Mouse (Mus musculus) hindbrain, embryonic 16.5 days (tissue): ENCODE measurements around the gene Lrg1. TPM values are rescaled to one million over a fixed set of nuclear protein-coding genes. Genes with fewer than 3 reads are reported as not detected.
"Not testable (repeated sequence)": the region's sequence is repeated elsewhere in the genome, so short reads cannot be mapped to it uniquely, and the experiment has no call there.

Experiments
- ATAC-seq: fragments of 200-750 bp; cut with Nextera tagmentation; 2 replicates; pipeline ENCODE4 v1.8.0; 2017; ENCODE audit warnings: moderate TSS enrichment, moderate library complexity
- H3K27ac ChIP-seq: fragments of 300-500 bp; sonication (generic); 2 replicates; pipeline ENCODE4 v1.5.1; 2014; ENCODE audit warnings: low read depth, mild to moderate bottlenecking, control low read depth, low read length, moderate library complexity
- H3K27me3 ChIP-seq: fragments of 300-500 bp; sonication (generic); replicated peaks from 2 replicates; pipeline ENCODE4 v1.6.1; 2014; ENCODE audit warnings: low read length; ENCODE audit not compliant: control insufficient read depth, insufficient read depth
- H3K36me3 ChIP-seq: fragments of 300-500 bp; sonication (generic); 2 replicates; pipeline ENCODE4 v1.6.1; 2014; ENCODE audit warnings: mild to moderate bottlenecking, low read length, moderate library complexity, mixed read lengths; ENCODE audit not compliant: control insufficient read depth, insufficient read depth
- H3K4me1 ChIP-seq: fragments of 300-500 bp; sonication (generic); 2 replicates; pipeline ENCODE4 v1.6.1; 2014; ENCODE audit warnings: low read depth, low read length; ENCODE audit not compliant: control insufficient read depth, insufficient read depth
- H3K4me2 ChIP-seq: fragments of 300-500 bp; sonication (generic); 2 replicates; pipeline ENCODE4 v1.6.1; 2014; ENCODE audit warnings: mild to moderate bottlenecking, low read length, control low read depth, moderate library complexity
- H3K4me3 ChIP-seq: fragments of 300-500 bp; sonication (generic); 2 replicates; pipeline ENCODE4 v1.5.1; 2014; ENCODE audit warnings: mild to moderate bottlenecking, low read length, control low read depth, moderate library complexity
- H3K9ac ChIP-seq: fragments of 300-500 bp; sonication (generic); 2 replicates; pipeline ENCODE4 v1.6.1; 2014; ENCODE audit warnings: low read depth, mild to moderate bottlenecking, control low read depth, low read length, moderate library complexity
- H3K9me3 ChIP-seq: fragments of 300-500 bp; sonication (generic); 2 replicates; pipeline ENCODE4 v1.6.1; 2014; ENCODE audit warnings: mild to moderate bottlenecking, low read length, moderate library complexity; ENCODE audit not compliant: control insufficient read depth
- WGBS: fragments of 180-500 bp; shearing (Covaris S2); extraction: QIAGEN DNeasy Blood & Tissue Kit; methylation state at CpG from one replicate; pipeline ENCODE4 v1.1.7; 2014; 5-methylcytosine and 5-hydroxymethylcytosine counted together
- polyA plus RNA-seq: library from polyadenylated mRNA; unstranded; fragments of >200 nt; fragmentation: Nextera tagmentation; extraction: Ambion mirVana; gene quantifications from 2 replicates; pipeline ENCODE4 v1.2.1, GENCODE M21; 2015

Gene Lrg1
- polyA plus RNA-seq, 1 experiment from 2014 or later: 0.68 TPM

DNA sequence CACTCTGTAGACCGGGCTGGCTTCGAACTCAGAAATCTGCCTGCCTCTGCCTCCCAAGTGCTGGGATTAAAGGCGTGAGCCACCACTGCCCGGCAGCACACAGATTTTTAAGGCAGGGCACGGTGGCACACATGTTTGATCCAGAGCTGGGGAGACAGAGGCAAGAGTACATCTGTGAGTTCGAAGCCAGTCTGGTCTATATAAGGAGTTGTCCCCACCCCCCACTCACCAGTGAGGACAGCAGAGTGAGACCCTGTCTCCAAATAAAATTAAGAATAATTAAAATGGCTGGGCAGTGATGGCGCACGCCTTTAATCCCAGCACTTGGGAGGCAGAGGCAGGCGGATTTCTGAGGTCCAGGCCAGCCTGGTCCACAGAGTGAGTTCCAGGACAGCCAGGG is 43.4 kb downstream of the Lrg1 start:
- H3K4me3 ChIP-seq: peak overlapping the region; percentile 91; the same call in 1 of the 2 replicates
- H3K9ac ChIP-seq, ATAC-seq, H3K27me3 ChIP-seq, H3K27ac ChIP-seq, H3K9me3 ChIP-seq, H3K36me3 ChIP-seq: not testable (repeated sequence)
- peak overlapping the region; percentile 42 for H3K4me2 ChIP-seq
- H3K4me1 ChIP-seq: peaks cover 33% of the 10 kb centered on the region
- WGBS: 60% methylated on average over 9 of the region's 9 CpGs

DNA sequence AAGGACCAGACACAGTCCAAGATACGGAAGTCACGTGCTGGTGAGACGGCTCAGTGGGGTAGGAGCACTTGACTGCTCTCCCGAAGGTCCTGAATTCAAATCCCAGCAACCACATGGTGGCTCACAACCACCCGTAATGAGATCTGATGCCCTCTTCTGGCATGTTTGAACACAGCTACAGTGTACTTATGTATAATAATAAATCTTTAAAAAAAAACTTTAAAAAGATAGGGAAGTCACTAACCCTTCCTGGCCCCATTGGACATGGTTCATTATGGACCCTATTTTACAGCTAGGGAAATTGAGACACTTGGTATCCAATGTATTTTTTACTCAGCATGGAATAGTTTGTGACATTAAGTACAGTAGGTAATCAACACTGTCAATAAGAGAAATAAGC is 44.3 kb downstream of the Lrg1 start:
- Histone ChIP-seq H3K4me2 (no peak overlapping the region), H3K27me3 (no peaks in the 10 kb centered on the region), H3K4me3 (no peak overlapping the region), H3K27ac (no peak overlapping the region), H3K4me1 (peaks cover 33% of the 10 kb centered on the region), H3K36me3 (peaks cover 5% of the 10 kb centered on the region; the same call in 1 of the 2 replicates), H3K9me3 (no peaks in the 10 kb centered on the region), H3K9ac (no peak overlapping the region)
- 88% methylated on average over 5 of the region's 5 CpGs for WGBS
- ATAC-seq: no peak

DNA sequence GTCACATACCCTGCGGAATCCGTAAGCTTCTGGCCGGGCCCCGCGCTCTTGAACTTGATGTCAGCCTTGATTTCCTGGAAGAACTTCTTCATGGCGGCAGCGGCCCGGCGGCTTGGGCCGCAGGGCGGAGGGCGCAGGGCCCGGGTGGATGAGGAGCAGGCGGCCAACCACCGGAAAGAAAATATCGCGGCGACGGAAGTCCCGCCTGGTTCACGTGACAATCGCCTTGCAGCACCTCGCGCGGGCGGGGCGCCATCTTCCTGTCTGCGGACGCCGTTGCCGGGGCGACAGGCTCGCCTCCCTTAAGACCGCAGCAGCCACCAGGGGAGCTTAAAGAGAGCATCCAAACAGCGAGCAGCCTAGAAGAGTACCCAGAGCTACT is 47.0 kb downstream of the Lrg1 start, which contains the start of gene Ubxn6:
Ubxn6 (minus strand) TSS at position 202 of the 382 bp plus-strand sequence.
- Histone ChIP-seq H3K27me3 (no peaks in the 10 kb centered on the region), H3K36me3 (peaks cover 29% of the 10 kb centered on the region), H3K4me3 (peak within 1 kb of the TSS; percentile 84), H3K9me3 (no peaks in the 10 kb centered on the region), H3K4me1 (peaks cover 12% of the 10 kb centered on the region), H3K27ac (peak within 1 kb of the TSS; percentile 91), H3K9ac (peak within 1 kb of the TSS; percentile 84), H3K4me2 (peak within 1 kb of the TSS; percentile 59)
- under 1% methylated on average over 35 of the region's 35 CpGs for WGBS
- ATAC-seq: peak; percentile 62

DNA sequence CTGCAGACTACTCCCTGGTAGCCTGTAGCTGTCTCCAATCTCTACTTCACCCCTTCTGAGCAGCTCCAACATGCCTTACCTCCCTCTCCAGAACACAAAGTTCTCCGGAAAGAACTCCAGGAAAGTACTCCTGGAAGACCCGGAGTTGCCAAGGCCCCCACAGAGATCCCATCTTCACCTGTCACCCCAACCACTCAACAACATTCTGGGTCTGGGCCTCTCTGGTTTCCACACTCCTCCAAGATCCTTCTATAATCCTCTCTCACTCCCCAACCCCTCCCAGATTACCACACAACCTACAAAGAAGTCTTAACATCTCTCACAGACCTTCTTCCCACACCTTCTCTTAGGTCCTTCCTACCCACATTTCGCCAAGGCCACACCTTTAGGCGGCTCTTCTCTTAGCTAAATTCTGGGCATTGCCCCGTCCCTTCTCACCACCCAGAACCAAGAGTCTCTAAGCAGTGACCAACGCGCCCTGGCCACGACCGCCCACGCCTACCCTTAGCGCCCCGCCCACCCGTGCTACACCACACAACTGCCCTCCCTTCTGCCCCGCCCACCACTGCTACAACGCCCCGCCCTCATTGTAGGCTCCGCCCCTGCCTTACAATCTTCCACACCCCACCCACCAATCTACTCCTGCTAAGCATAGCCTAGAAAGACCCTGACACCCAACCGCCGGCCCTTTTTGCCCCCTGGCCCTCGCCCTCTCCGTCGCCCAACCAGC is 47.5 kb downstream of the Lrg1 start:
- Histone ChIP-seq H3K9ac (peak overlapping the region; percentile 84), H3K27ac (peak overlapping the region; percentile 91), H3K4me2 (peak overlapping the region; percentile 59), H3K27me3 (no peaks in the 10 kb centered on the region), H3K36me3 (peaks cover 34% of the 10 kb centered on the region), H3K4me1 (peaks cover 12% of the 10 kb centered on the region), H3K9me3 (no peaks in the 10 kb centered on the region), H3K4me3 (peak overlapping the region; percentile 84)
- 7% methylated on average over 22 of the region's 22 CpGs for WGBS
- ATAC-seq: peak; percentile 5

DNA sequence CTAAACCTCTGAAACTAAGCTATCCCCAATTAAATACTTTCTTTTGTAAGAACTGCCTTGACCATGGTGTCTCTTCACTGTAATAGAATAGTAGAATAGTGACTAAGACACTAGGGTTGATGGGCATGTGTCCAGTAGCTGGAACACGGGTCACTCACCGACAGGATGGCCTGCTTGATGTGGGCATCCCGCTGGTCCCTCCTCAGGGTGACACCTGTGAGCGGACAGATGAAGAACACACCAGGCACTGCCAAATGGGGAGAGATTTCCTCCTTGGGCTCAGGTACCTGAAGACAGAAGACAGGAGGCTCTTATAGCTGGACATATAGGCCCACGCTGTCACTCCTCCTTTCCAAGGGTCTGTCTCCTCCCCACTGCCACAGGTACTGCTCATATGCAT is 49.6 kb downstream of the Lrg1 start:
- no peak for ATAC-seq
- Histone ChIP-seq H3K9me3 (no peaks in the 10 kb centered on the region), H3K9ac (no peak overlapping the region), H3K36me3 (peaks cover 54% of the 10 kb centered on the region), H3K4me1 (peaks cover 12% of the 10 kb centered on the region), H3K27me3 (no peaks in the 10 kb centered on the region), H3K27ac (no peak overlapping the region), H3K4me3 (no peak overlapping the region), H3K4me2 (no peak overlapping the region)
- WGBS: 93% methylated on average over 5 of the region's 5 CpGs

DNA sequence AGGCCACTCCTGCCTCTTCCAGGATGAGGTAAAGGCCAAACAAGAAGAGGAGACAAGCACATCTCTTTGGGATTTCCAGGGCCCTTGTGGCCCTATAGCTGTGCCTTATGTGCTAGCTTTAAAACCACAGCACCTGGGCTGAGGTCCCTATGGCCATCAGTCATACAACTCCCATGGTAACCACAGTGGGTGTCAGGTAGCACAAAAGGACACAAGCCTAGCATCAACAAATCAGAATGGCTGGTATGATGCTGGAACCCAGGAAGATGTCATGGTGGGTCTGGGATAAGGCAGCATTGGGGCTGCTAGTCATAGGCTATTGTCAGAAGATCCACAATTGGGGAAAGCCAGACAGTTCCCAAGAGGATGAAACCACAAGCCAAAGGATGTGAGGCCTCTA is 50.7 kb downstream of the Lrg1 start:
- Histone ChIP-seq H3K27ac (no peak overlapping the region), H3K36me3 (peaks cover 54% of the 10 kb centered on the region), H3K27me3 (no peaks in the 10 kb centered on the region), H3K4me3 (no peak overlapping the region), H3K9ac (no peak overlapping the region), H3K4me2 (no peak overlapping the region), H3K9me3 (no peaks in the 10 kb centered on the region), H3K4me1 (peaks cover 12% of the 10 kb centered on the region)
- no peak for ATAC-seq

Other genes starting within 250 kb of the Lrg1 start
- gene Zfp119a, start 243.1 kb downstream of the Lrg1 start, polyA plus RNA-seq: 10.5 and 12.1 TPM in 2 replicates
- 12.7 and 14.7 TPM in 2 replicates for gene Zfp959, start 229.9 kb downstream of the Lrg1 start, polyA plus RNA-seq
- 6.9 and 8.7 TPM in 2 replicates for gene Zfp119b, start 172.5 kb downstream of the Lrg1 start, polyA plus RNA-seq
- gene Ebi3, start 169.4 kb downstream of the Lrg1 start, polyA plus RNA-seq: 6.3 and 7.2 TPM in 2 replicates
- 20.5 and 23.2 TPM in 2 replicates for gene Yju2, start 162.9 kb downstream of the Lrg1 start, polyA plus RNA-seq
- 177 and 182 TPM in 2 replicates for gene Shd, start 151.5 kb downstream of the Lrg1 start, polyA plus RNA-seq
- 227 and 252 TPM in 2 replicates for gene Fsd1, start 135.5 kb downstream of the Lrg1 start, polyA plus RNA-seq
- 6.5 and 6.8 TPM in 2 replicates for gene Stap2, start 116.4 kb downstream of the Lrg1 start, polyA plus RNA-seq
- 119 and 127 TPM in 2 replicates for gene Mpnd, start 116.3 kb downstream of the Lrg1 start, polyA plus RNA-seq
- 106 and 112 TPM in 2 replicates for gene Sh3gl1, start 85.4 kb downstream of the Lrg1 start, polyA plus RNA-seq
- gene Chaf1a, start 81.6 kb downstream of the Lrg1 start, polyA plus RNA-seq: 4.5 and 6.7 TPM in 2 replicates
- 77.6 and 79.5 TPM in 2 replicates for gene Ubxn6, start 47.0 kb downstream of the Lrg1 start, polyA plus RNA-seq
- 125 and 136 TPM in 2 replicates for gene Hdgfl2, start 42.4 kb downstream of the Lrg1 start, polyA plus RNA-seq
- 0.07 and 0.10 TPM in 2 replicates for gene Plin4, start 12.2 kb downstream of the Lrg1 start, polyA plus RNA-seq
- gene Plin5, start 4.4 kb downstream of the Lrg1 start, polyA plus RNA-seq: 2.4 and 3.4 TPM in 2 replicates
- gene Sema6b, start 18.3 kb upstream of the Lrg1 start, polyA plus RNA-seq: 12.5 and 12.7 TPM in 2 replicates
- 9.1 and 9.9 TPM in 2 replicates for gene Tnfaip8l1, start 40.5 kb upstream of the Lrg1 start, polyA plus RNA-seq
- 81.4 and 88.4 TPM in 2 replicates for gene Mydgf, start 61.9 kb upstream of the Lrg1 start, polyA plus RNA-seq
- gene Dpp9, start 96.9 kb upstream of the Lrg1 start, polyA plus RNA-seq: 21.0 and 29.3 TPM in 2 replicates
- 17.4 and 18.2 TPM in 2 replicates for gene Fem1a, start 134.8 kb upstream of the Lrg1 start, polyA plus RNA-seq
- 1.5 and 1.9 TPM in 2 replicates for gene Ticam1, start 154.8 kb upstream of the Lrg1 start, polyA plus RNA-seq
- 15.5 and 21.1 TPM in 2 replicates for gene Plin3, start 170.9 kb upstream of the Lrg1 start, polyA plus RNA-seq
- not detected in 2 replicates for gene Arrdc5, start 178.3 kb upstream of the Lrg1 start, polyA plus RNA-seq
- 23.3 and 28.2 TPM in 2 replicates for gene Uhrf1, start 181.3 kb upstream of the Lrg1 start, polyA plus RNA-seq
- 53.5 and 70.3 TPM in 2 replicates for gene Kdm4b, start 204.1 kb upstream of the Lrg1 start, polyA plus RNA-seq